Mouse (Mus musculus) liver, adult (tissue): ENCODE data around the gene Mrgprg.
A peak's percentile ranks its signal among the peaks of the same experiment; 100 is the strongest.

ENCODE experiments used
- GATA4 ChIP-seq: IDR thresholded peaks from 2 replicates; pipeline ENCODE4 v1.6.1; 2014; ENCODE audit warnings: mild to moderate bottlenecking, low read length; ENCODE audit not compliant: insufficient replicate concordance

Gene Mrgprg

DNA sequence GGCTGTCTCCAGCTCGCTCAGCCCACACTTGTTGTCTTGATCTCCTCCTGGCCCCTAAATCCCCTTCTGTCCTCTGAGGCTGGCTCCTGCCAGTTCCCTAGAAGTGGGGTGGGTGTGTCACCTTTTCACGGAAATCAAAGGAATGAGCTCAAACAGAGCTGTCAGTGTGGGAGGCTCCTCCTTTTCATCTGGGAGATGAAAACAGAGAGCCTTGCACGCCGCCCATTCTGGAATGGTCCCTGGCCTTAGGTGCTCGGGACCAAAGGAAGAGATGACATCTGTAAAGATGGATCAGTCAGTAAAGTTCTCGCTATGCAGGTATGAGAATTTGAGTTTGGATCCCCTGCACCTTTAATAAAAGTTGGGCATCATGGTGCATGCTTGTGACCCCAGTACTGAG, at the start of gene Mrgprg:
Mrgprg (minus strand) TSS at position 101 of the 400 bp plus-strand sequence.
- TF ChIP-seq GATA4, result no peak

DNA sequence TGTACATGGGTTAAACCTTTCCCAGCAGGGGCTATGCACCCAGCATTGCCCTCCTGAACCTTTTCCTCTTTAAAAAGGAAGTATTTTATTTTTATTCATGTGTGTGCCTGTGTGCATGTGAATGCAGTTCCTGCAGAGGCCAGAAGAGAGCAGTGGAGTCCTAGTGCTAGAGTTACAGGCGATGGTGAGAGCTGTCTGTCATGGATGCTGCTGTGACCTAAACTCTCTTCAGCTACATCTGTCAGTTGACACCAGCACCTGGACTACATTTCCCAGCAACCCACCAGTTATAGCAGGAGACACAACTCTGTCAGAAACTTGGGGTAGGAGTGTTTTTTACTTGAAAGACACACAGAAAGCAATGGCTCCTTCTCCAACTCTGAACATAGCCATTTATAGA, 42.1 kb upstream of the Mrgprg start:
- TF ChIP-seq GATA4, result no peak

DNA sequence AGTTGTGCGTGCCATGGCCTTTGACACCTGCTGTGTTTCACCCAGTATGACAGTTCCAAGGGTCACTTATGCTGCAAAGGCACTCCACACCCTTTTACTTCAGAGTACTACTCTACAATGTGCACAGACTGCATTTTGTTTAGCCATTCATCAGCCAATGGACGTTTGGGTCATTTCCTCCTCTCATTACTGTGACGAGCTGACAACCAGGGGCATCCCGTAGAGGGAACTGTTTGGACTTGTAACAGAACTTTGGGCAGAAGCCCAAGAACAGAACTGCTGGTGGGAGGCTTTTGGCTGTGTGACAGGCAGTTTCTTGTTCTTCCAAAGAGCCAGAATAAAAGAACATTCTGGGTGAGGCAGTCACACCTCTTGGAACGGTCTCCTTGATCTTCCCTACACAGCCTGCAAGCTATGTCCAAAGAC, 38.4 kb upstream of the Mrgprg start:
- no peak for TF ChIP-seq GATA4

DNA sequence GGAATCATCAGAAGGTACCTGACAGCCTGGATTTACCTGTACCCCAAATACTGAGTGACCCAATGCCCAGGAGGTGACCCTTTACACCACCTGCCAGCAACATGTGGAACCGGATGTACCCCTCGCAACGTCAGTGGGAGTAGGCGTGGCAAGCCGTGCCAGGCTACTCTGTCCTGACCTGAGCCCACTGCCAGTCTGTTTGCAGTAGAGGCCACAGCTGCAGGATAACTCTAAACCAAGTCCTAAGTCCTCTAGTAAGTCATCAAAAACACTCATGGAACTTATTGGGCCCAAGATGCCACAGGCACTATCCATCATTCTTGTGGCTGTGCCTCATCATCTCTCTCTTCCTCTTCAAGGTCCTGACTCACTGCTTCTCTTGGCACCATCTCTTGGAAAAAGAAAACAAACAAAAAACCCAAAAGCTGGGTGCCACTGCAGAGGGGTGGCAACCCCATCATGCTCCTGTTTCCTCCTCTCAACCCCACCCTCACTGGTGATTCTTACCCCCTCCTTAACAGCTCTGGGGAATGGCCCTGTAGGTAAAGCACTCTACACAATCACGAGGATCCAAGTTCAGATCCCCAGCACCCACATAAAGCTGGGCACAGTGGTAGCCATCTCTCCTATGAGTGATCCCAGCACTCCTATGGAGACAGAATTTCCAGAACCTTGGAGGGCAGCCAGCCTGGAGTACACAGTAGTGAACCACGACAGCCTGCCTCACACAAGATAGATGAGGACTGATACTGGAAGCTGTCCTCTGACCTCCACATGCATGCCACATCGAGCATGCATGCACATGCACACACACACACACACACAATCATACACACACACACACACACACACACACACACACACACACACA, 34.6 kb upstream of the Mrgprg start:
- TF ChIP-seq GATA4, result no peak

DNA sequence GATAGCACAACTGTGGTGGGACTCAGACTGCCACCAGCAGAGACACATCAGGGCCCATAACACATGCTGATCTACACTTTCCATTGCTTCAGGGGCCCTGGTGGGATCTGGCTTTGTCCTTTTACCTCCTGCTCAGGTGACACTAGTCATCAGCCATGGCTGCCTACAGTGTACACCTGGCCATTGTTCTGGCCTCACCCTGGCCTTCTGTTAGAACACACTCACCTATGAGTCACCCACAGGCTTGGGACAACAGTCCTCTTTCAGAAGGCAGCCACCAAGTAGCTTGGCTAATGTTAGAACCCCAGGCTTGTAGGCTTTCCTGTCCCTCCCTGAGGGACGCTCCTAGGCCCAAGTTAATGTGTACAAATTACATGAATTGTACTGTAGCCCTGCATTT, 34.0 kb upstream of the Mrgprg start:
- TF ChIP-seq GATA4, result no peak

DNA sequence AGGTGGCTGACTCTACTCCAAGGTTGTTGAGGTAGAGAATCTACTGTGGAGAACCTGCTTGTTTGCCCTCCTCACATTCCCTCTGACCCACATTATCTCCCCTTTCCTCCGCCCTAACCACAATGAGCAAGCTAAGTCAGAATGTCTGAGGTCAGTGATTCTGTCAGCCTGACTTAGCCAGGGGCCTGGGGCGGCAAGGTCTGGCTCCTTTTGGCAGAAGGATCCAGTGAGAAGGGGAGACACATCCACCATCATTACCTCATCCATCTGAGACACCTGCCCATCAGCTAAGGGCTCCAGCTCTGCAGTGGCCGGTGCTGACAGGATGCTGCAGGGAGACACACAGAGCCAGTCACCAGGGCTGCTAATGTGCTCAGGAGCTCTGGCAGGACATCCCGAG, 32.0 kb upstream of the Mrgprg start:
- no peak for TF ChIP-seq GATA4

DNA sequence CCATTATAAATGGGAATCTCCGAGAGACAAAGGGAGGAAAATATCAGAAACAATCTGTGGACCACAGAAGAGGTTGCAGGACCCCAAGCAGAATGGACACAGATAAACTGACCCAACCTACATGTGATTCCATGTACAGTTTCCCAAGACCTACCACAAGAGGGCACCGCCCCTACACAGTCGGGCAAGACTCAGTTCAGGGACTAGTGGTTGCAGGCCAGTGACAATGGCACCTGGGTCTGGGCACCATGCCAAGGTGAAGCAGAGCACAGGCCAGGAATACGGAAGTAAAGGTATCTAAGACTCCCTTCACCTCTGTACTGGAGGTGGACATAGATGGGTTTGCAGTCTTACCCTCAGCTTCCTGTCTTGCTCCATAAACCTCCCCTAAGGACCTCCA, 26.3 kb upstream of the Mrgprg start:
- no peak for TF ChIP-seq GATA4

DNA sequence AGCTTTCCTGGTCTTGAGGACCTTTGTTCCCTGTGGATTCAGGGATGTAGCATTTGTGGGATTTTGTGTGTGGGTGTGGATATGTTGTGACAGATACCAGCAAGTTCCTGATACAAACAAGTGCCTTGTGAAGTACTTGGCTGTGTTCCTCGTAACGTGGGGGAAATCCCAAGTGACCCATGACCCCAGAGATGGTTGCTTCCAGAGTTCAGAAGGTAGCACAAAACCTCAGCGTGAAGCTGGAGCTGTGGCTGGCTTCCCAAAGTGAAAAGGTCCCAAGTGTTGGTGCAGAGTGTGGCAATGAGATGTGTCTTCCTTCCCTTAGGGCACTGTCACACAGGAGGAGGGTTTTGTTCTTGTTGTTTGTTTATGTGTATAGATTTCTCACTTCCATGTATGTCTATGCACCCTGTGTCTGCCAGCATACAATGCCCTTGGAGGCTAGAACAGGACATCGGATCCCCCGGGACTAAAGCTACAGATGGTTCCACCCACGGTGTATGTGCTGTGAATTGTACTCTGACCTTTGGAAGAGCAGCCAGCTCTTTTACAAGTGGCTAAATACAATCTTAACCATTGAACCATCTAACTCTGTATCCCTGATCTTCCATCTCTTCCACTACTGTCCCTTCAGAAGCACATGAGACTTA, 25.7 kb upstream of the Mrgprg start:
- no peak for TF ChIP-seq GATA4

DNA sequence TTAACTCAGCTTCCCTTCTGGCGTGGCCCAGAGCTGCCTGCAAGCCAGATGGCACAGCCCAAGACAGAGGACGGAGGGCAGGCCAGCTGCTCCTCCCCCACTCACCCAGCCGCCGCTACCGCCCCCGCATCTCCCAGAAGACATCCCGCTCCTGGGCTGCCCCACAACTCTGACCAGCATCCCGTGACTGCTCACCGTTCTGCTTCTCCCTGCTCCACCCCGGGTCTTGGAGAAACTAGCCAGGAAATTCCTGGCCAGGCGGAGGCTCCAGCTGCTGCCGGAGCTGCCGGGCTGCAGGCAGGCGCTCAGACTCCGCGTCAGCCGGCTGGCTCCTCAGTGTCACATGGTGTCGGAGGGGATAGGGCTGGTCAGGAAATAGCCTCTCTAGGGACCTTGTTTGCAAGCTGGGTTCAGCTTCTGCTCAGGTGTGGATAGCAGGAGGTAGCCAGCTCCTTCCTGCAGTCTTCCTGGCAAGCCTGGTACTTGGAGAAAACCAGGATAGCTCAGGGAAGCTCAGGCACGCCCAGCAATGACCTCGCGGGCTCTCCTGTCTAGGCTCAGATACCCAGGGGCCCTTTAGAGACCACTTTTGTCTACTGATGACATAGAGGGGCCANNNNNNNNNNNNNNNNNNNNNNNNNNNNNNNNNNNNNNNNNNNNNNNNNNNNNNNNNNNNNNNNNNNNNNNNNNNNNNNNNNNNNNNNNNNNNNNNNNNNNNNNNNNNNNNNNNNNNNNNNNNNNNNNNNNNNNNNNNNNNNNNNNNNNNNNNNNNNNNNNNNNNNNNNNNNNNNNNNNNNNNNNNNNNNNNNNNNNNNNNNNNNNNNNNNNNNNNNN, 17.4 kb upstream of the Mrgprg start, which contains the start of gene Mrgpre:
Mrgpre (minus strand) TSS at position 505 of the 834 bp plus-strand sequence.
- TF ChIP-seq GATA4, result no peak

DNA sequence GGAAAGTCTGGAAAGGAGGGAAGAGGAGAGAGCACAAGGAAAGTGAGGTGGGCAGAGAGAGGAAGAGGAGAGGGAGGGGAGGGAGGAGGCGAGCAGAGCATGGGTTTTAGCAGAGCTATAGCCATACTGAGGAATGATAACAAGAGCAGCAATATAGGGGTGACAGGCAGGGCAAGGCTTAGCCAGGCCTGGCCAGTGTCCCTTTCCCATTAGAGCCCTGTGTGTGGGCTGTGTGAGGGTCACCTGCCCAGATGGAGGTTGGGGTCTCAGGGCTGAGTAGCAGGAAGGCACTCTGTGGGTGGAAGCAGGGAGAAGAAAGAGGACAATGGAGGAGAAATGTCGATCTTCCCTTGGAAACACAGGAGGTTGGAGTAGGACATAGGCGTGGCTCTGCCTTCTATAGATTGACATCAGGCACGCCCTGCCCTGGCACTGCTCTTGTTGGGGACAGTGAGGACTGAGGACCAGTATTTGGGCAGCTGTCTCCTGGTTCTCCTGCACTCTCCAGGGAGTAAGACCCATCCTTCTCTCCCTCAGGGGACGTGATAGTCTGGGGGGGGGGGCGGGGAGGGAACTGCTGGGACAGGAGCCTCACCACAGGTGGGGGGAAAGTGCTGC, 16.7 kb upstream of the Mrgprg start:
- TF ChIP-seq GATA4, result no peak

DNA sequence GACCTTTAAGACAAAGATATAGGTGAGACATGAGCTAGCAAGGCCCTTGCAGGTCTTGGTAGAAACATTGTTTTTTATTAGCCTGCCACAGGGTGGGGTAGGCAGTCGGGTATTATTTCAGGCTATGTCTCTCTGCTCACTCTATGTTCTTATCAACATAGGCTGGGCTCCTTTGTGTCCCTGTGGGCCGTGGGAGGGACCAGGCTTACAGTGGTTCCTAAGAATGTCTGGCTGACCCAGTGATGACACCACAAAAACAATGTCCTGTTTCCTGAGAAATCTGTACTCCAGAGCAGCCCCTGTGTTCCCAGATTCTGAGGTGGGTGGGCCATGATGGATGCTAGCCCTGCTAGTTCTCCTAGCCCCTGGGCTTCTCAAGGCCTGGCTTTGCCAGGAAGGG, 10.6 kb upstream of the Mrgprg start:
- TF ChIP-seq GATA4, result no peak

DNA sequence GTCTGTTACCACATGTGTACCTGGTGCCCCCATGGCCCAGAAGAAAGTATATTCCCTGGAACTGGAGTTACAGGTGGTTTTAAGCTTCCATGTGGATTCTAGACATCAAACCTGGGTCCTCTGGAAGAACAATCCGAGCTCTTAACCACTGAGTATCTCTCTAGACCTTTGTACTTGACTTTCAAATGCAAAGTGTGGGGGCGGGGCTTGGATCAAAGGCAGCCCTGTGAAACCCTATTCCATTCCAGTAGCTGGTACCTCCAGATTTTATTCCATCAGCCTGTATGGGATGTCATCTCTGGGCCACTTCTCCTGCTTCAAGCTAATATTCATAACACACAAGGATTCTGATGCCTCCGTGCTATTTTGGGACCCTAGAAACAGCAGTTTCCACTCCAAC, 9.3 kb upstream of the Mrgprg start:
- TF ChIP-seq GATA4, result no peak

DNA sequence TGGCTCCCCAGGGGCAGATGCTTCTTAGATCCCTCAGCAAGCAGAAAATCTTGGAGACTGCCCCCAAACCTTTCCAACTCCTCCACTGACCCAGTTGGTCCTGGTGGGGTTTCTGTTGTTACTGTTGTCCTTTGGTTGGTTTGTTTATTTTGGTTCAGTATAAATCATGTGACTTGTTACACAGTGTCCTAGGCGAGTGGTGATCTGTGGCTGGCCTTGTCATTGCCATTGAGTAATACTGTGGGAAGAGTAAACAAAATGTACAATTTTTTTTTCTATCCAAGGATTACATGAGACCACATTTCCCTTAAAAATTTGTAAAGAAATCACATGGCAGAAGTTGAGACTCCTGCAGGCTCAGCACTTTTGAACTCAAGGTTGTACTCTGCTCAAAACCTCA, 2.7 kb upstream of the Mrgprg start:
- TF ChIP-seq GATA4, result no peak

DNA sequence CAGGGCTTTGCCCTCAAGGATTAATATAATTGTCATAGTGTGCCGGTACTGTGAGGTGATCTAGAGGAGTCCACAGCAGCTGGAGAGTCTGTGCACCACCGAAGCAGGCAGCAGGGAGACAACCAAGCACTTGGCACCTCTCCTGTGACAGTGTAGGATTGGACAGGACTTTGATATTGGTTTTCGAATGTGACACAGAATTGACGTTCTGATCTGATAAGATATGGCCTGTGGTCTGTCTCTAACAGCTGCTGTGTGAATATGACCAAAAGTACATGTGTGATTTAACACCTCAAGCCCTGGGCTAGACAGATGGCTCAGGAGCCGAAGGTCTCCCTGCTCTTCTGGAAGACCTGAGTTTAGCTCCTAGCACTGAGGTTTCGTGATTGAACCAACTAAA, 1.5 kb upstream of the Mrgprg start:
- peak; percentile 95 for TF ChIP-seq GATA4

DNA sequence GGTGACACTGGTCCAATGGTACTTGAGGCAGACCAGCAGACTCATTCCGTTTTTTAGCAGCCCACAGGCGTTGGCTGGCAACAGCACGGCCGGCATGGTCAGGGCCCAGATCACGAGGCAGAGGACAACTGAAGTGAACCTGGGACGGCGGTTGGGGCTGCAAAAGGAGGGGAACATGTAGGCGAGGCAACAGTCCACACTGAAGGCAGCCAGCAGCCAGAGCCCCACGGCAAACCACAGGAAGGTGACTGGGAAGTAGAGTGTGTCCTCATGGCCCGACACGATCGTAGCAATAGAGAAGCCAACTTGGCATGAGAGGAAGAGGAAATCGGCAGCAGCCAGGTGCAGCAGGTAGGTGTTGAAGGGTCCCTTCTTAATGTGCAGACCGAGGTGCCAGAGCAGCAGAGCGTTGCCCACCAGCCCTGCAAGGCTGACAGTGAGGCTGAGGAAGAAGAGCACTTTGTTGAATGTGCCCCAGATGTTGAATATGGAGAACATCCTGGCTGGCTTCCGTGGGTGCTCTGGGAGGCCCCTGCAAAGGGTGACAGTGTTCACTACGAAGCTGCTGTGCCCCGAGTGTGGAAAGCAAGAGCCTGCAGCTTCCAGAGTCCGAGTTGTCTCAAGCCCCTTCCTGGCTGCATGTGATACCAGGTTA, 1.8 kb downstream of the Mrgprg start:
- TF ChIP-seq GATA4, result no peak
